8 mouse cellular contexts compared by ENCODE assay signal in the genomic region with DNA sequence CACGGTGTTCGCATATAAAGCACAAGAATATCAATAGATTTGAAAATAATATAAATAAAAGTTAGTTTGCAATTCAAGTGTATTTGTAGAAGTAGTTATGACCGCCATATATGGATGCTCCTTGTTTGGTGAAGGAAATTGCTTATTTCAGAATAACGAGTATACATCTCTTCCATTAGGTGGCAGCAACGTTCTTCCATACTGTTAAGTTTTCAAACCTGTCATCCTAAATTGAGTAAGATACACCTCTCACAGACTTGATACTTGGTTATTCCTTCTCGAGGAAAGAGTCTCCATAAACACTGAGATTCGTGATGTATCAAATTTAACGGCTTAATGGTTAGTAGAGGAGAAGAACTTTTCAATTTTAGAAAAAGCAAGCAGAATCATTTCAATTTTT. TPM values are rescaled to one million over a fixed set of nuclear protein-coding genes. Genes with fewer than 3 reads are reported as not detected.
DNase-seq lines count a peak whose midpoint lies in the region; ATAC-seq and TF ChIP-seq lines count a peak whose summit lies in the region.

No protein-coding gene starts in this region.

- H3K4me1 ChIP-seq in liver, embryonic 14.5 days (replicated peaks; ENCODE audit: control insufficient read depth in 2 of 2, insufficient read depth in 2 of 2, low read length in 1 of 2): no peaks in the 10 kb centered on the region
- no peaks in the 10 kb centered on the region for H3K4me1 ChIP-seq in liver, embryonic 11.5 days (replicated peaks; ENCODE audit: control insufficient read depth, insufficient read depth, low read length)

- no peaks in the 10 kb centered on the region for H3K9me3 ChIP-seq in liver, embryonic 14.5 days (ENCODE audit: control insufficient read depth, low read length)
- no peaks in the 10 kb centered on the region for H3K9me3 ChIP-seq in liver, embryonic 11.5 days (ENCODE audit: control insufficient read depth, low read length)

- H3K27ac ChIP-seq in liver, embryonic 14.5 days: no peak overlapping the region
- no peak overlapping the region for H3K27ac ChIP-seq in liver, embryonic 11.5 days (ENCODE audit: low read depth, low read length)

- peak; percentile 27; the same call in 1 of the 2 replicates for TF ChIP-seq CTCF in liver, embryonic 14.5 days (IDR thresholded peaks at IDR 0.05; ENCODE audit: low read depth)

- no peak overlapping the region for H3K4me3 ChIP-seq in liver, embryonic 14.5 days (ENCODE audit: insufficient read depth in 1 of 2, low read depth in 2 of 2, low read length in 2 of 2)
- no peak overlapping the region for H3K4me3 ChIP-seq in liver, embryonic 11.5 days (ENCODE audit: low read depth, low read length)

- no peak for TF ChIP-seq EP300 in liver, embryonic 14.5 days (IDR thresholded peaks at IDR 0.05; ENCODE audit: low read depth)

- DNase-seq in cerebellum, postnatal 14 days: peak; percentile 24 to 60
- no peak for DNase-seq in cerebellum, postnatal 25 days
- DNase-seq in liver, embryonic 14.5 days (ENCODE audit: low read depth in 3 of 3, low spot score in 3 of 3): peak in 1 of 3 experiments; percentile 9
- no peak for DNase-seq in liver, embryonic 11.5 days (ENCODE audit: low spot score)
- DNase-seq in c-Kit-positive CD71-positive TER-119-negative erythroid progenitor cells, embryonic 14.5 days (ENCODE audit: low read depth): peak; percentile 1
- no peak for DNase-seq in adrenal gland, postnatal 25 days
- no peak for DNase-seq in urinary bladder, postnatal 14 days (ENCODE audit: low spot score)

- H3K9ac ChIP-seq in liver, embryonic 14.5 days (replicated peaks): no peak overlapping the region
- H3K9ac ChIP-seq in liver, embryonic 11.5 days (ENCODE audit: low read depth, low read length): no peak overlapping the region

- no peak overlapping the region for H3K4me2 ChIP-seq in liver, embryonic 14.5 days (ENCODE audit: low read depth)
- no peak overlapping the region for H3K4me2 ChIP-seq in liver, embryonic 11.5 days

- H3K27me3 ChIP-seq in liver, embryonic 14.5 days (ENCODE audit: control insufficient read depth, insufficient read depth, low read length): no peaks in the 10 kb centered on the region
- H3K27me3 ChIP-seq in liver, embryonic 11.5 days (replicated peaks; ENCODE audit: control insufficient read depth, insufficient read depth, low read length): no peaks in the 10 kb centered on the region

- H3K36me3 ChIP-seq in liver, embryonic 14.5 days (replicated peaks; ENCODE audit: control insufficient read depth, insufficient read depth, low read depth): no peaks in the 10 kb centered on the region
- H3K36me3 ChIP-seq in liver, embryonic 11.5 days (ENCODE audit: control insufficient read depth, insufficient read depth, low read length): no peaks in the 10 kb centered on the region

- WGBS in liver, embryonic 14.5 days (ENCODE audit: insufficient replicate concordance): 14% methylated on average over 8 of the region's 8 CpGs
- WGBS in liver, embryonic 11.5 days: 16% methylated on average over 8 of the region's 8 CpGs

- ATAC-seq in liver, embryonic 14.5 days (ENCODE audit: insufficient read depth): no peak
- no peak for ATAC-seq in liver, embryonic 11.5 days (replicated peaks; ENCODE audit: low FRiP score)
- ATAC-seq in megakaryocyte, adult 5-6 weeks (ENCODE audit: poor library complexity, severe bottlenecking): peak; percentile 89

RNA-seq across cellular contexts. Expression of a gene that starts 37.4 kb away (rescaled TPM):
- polyA plus RNA-seq in liver, embryonic 14.5 days (2012; rRNA removed): 2.2 and 2.6 TPM in 2 replicates
- polyA plus RNA-seq in liver, embryonic 14.5 days (2014; fragmentation: Nextera tagmentation; extraction: Ambion mirVana): 3.7 and 4.5 TPM in 2 replicates
- 20.5 and 22.0 TPM in 2 replicates for polyA plus RNA-seq in liver, embryonic 11.5 days (2014; fragmentation: Nextera tagmentation; extraction: Ambion mirVana)
- total RNA-seq in megakaryocyte, adult 5-6 weeks (2015): 29.6 and 34.2 TPM in 2 replicates
- 24.6 and 33.5 TPM in 2 replicates for total RNA-seq in megakaryocyte, adult 5-6 weeks (2017)
- 8.7 and 11.1 TPM in 2 replicates for total RNA-seq in adrenal gland, postnatal 25 days (2021)

Comparison
In these comparisons a context has a peak if more than half of its experiments do, and no peak if none do; other contexts are left out.
1. DNase-seq: peak in cerebellum, postnatal 14 days (2 of 2) and c-Kit-positive CD71-positive TER-119-negative erythroid progenitor cells, embryonic 14.5 days (single experiment); none in cerebellum, postnatal 25 days (0 of 2), liver, embryonic 11.5 days (single experiment), adrenal gland, postnatal 25 days (single experiment) and urinary bladder, postnatal 14 days (single experiment).